Mouse (Mus musculus) gastrocnemius, postnatal 4 days (tissue): Measurements from ENCODE around the gene Calm5. TPM values are rescaled to one million over a fixed set of nuclear protein-coding genes. Genes with fewer than 3 reads are reported as not detected.
"Not testable (repeated sequence)": the region's sequence is repeated elsewhere in the genome, so short reads cannot be mapped to it uniquely, and the experiment has no call there.

Experiments used
- DNase-seq, 2 experiments: peaks; one replicate each; pipeline ENCODE4 v3.0.0; 2021 to 2022; ENCODE audit warnings: low spot score in 2 of 2, mixed read lengths in 2 of 2
- total RNA-seq, 2 experiments: library from RNA; stranded (reverse); gene quantifications; 2 replicates each; pipeline ENCODE4 v1.2.3; 2021

Gene Calm5
- total RNA-seq, 2 experiments from 2014 or later: not detected

GRCm38 (mm10) chr13:3865648-3866354 is 11.8 kb downstream of the Calm5 start:
- no peak for DNase-seq

GRCm38 (mm10) chr13:3866355-3867052 is 12.5 kb downstream of the Calm5 start:
- no peak for DNase-seq

DNA sequence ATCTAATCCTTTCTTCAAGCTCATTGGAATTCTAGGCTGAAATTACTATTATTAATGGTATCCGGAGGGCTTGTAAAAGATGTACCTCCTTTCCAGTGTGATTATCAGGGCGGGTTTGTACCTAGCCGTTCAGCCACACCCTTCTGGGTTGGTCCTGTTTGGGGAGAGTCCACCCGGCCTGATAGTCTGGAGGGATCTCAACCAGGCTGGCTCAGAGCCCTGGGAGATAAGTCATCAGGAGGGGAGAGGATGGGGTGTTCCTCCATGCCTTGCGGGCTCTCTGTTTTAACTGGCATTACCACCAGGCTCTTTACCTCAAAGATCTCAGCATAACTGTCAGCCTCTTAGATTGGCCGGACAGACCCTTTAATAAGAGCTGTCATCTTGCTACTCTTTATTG is 13.2 kb downstream of the Calm5 start:
- no peak for DNase-seq

DNA sequence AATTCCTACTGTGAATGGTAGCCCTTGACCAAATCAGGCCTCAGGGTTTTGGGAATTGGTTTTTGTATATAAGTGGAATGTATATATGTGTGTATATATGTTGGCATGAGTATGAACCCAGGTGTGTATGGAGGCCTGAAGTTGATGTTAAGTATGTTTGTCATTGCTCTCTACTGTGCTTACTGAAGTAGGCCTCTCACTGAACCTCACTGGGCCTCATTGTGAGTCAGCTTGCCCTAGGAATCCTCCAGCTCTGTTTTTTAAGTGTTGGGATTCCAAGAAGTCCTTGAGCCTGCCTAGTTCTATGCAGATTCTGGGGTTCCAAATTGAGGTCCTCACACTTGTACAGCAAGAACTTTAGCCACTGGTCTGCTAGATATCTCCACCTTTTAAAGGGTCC is 15.9 kb downstream of the Calm5 start:
- DNase-seq: no peak

GRCm38 (mm10) chr13:3872832-3873231 is 18.9 kb downstream of the Calm5 start:
- no peak for DNase-seq

GRCm38 (mm10) chr13:3876448-3876847 is 22.5 kb downstream of the Calm5 start:
- DNase-seq: peak in 1 of 2 experiments; percentile 24

GRCm38 (mm10) chr13:3877185-3877584 is 23.2 kb downstream of the Calm5 start:
- DNase-seq: no peak

GRCm38 (mm10) chr13:3877679-3878220 is 23.8 kb downstream of the Calm5 start:
- no peak for DNase-seq

GRCm38 (mm10) chr13:3886663-3887062 is 32.7 kb downstream of the Calm5 start:
- no peak for DNase-seq

DNA sequence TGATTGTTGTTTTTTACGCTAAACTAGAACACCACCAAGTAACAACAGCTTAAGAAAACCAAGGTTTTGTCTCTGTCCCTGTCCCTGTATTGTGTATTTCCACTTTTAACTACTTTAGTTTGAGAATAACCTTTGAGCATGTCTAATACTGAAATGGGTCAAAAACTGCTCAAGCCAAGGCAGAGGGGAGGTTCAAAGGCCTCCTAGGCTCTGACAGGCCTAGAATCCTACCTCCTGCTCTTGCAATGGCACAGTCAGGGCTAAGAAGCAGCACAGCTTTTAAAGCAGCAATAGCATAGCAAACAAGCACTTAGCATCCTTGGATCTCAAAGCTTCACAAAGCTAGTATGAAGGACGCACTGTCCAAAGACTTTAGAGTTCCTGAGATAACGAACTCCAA is 35.1 kb downstream of the Calm5 start:
- DNase-seq: no peak

DNA sequence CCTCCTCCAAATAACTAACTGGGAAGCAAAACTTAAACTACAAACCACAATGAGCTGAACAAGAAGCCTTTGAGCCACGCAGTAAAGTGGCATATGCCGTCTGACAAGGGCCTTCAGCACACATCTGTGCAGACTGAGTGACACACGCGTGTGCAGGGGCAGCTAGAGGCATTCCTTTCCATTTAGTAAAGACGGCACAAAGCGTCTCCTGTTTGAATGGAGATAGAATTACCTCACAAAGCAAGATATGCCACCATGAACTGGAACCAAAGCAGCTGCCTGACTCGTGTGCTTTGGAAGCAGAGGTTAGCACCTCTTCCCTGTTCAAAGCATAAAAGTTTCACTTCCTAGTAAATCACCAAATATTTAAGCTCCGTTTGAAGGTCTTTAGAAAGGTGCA is 36.1 kb downstream of the Calm5 start:
- DNase-seq: no peak

GRCm38 (mm10) chr13:3891479-3892087 is 37.6 kb downstream of the Calm5 start:
- no peak for DNase-seq

GRCm38 (mm10) chr13:3892601-3893000 is 38.6 kb downstream of the Calm5 start:
- no peak for DNase-seq

- peak; percentile 73 to 88 for DNase-seq
Observed at GRCm38 (mm10) chr13:3893126-3893734, 39.3 kb downstream of the Calm5 start.

DNA sequence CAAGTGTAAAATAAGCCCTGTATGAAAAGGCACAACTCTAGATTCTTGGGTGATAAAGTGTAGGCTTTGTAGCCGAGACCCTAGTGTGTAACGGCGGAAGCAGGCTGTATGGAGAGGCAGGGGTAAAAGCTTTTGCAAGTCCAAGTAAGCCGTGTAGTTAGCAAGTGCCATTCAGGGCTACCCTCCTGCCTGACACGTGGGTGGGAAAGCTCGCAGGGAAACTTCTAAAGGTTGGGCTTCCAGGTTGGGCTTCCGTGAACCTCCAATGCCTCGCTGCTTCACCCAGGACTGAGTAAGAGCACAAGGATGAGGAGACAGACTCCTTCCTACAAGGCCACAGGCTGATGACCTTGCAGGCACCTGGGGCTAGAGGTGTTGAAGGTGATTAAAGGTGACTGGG is 40.6 kb downstream of the Calm5 start:
- no peak for DNase-seq

GRCm38 (mm10) chr13:3895397-3895980 is 41.5 kb downstream of the Calm5 start:
- no peak for DNase-seq

DNA sequence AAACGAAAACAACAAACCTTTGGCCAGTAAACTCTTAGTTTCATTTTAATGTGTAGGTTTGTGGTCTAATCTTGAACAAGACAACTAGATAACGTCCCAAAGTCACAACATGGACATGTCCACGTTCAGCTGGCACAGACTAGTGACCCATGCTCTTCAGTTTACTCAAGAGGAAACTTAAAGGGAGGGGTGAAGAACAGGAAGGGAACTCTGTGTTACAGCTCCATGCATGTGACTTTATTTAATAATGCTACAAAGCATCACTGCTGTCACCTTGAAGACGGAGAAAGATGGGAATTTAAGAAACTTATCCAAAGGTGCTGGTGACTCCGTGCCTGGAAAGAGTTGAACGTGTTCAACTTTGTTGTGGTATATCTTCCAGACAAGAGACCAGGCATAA is 42.1 kb downstream of the Calm5 start:
- no peak for DNase-seq

DNA sequence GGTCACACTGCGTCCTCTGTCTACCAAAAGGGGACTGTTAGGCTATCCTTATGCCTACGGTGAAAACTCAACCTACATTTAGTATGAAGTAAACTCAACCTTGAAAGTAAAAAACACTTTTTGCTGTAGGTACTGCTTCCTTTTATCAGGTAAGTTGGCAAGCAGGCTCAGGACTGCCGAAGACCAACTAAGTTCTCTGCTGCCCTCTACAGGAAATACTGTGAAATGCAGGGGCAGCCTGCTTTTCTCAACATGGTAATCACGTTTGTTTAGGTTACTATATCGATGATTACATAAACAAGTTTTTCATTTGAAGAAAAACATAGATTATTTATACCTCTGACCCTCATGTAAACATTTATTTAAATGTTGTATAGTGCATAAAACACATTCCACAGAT is 42.9 kb downstream of the Calm5 start:
- peak in 1 of 2 experiments; percentile 56 for DNase-seq

DNA sequence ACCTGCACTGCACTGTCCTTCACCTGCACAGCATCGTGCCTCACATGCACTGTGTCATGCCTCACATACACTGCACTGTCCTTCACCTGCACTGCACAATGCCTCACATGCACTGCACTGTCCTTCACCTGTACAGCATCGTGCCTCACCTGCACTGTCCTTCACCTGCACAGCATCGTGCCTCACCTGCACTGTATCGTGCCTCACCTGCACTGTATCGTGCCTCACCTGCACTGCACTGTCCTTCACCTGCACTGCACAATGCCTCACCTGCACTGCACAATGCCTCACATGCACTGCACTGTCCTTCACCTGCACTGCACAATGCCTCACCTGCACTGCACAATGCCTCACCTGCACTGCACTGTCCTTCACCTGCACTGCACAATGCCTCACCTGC is 44.2 kb downstream of the Calm5 start:
- not testable (repeated sequence) for DNase-seq

DNA sequence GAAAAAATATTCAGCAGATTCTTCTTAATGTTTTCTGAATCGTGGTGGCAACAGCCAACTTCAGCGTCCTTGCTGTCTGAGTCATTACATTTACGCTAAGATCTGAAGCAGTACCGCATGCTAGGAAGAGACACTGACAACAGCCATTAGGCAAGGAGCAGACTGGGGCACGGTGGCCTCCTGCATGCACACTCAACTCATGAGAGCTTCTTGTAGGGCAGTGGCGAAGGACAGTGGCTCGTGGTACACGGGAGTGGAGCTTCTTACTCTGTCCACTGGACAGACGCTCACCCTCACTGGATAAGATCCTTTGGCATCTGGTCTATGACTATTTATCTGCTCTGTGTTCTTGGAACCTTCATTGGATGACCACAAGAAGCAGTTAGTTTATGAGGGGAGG is 45.3 kb downstream of the Calm5 start:
- DNase-seq: no peak
